Mouse (Mus musculus) cerebellum, postnatal 14 days (tissue): ENCODE measurements around the gene Caln1.

Experiments used
- DNase-seq, 2 experiments: peaks; one replicate each; pipeline ENCODE4 v3.0.0; 2021; ENCODE audit warnings: mixed read lengths in 2 of 2

The Caln1 gene

GRCm38 (mm10) chr5:130395142-130395541 lies 25.9 kb downstream of the Caln1 start:
- DNase-seq: no peak

GRCm38 (mm10) chr5:130400136-130400917 lies 31.1 kb downstream of the Caln1 start:
- DNase-seq: peak; percentile 90 to 97

GRCm38 (mm10) chr5:130405201-130405600 lies 35.9 kb downstream of the Caln1 start:
- DNase-seq: peak; percentile 85

GRCm38 (mm10) chr5:130409706-130410105 lies 40.5 kb downstream of the Caln1 start:
- no peak for DNase-seq

GRCm38 (mm10) chr5:130411516-130411915 lies 42.3 kb downstream of the Caln1 start:
- no peak for DNase-seq

- DNase-seq: peak in 1 of 2 experiments; percentile 48
Observed at GRCm38 (mm10) chr5:130447438-130447837, 78.2 kb downstream of the Caln1 start.

GRCm38 (mm10) chr5:130448491-130448890 lies 79.2 kb downstream of the Caln1 start:
- DNase-seq: peak; percentile 48 to 65

GRCm38 (mm10) chr5:130448931-130449856 lies 79.9 kb downstream of the Caln1 start:
- DNase-seq: peak; percentile 58 to 67

- peak; percentile 40 to 52 for DNase-seq
Observed at GRCm38 (mm10) chr5:130450031-130450541, 80.8 kb downstream of the Caln1 start.

GRCm38 (mm10) chr5:130458076-130458475 lies 88.8 kb downstream of the Caln1 start:
- DNase-seq: peak; percentile 38 to 53

GRCm38 (mm10) chr5:130472209-130472608 lies 103.0 kb downstream of the Caln1 start:
- DNase-seq: no peak

GRCm38 (mm10) chr5:130474876-130475275 lies 105.6 kb downstream of the Caln1 start:
- DNase-seq: peak; percentile 72 to 73

GRCm38 (mm10) chr5:130476741-130477140 lies 107.5 kb downstream of the Caln1 start:
- DNase-seq: peak in 1 of 2 experiments; percentile 33

GRCm38 (mm10) chr5:130480290-130480689 lies 111.0 kb downstream of the Caln1 start:
- DNase-seq: no peak

- peak; percentile 49 to 50 for DNase-seq
Observed at GRCm38 (mm10) chr5:130491471-130491870, 122.2 kb downstream of the Caln1 start.

GRCm38 (mm10) chr5:130492305-130492704 lies 123.0 kb downstream of the Caln1 start:
- peak in 1 of 2 experiments; percentile 36 for DNase-seq

GRCm38 (mm10) chr5:130502541-130502940 lies 133.3 kb downstream of the Caln1 start:
- no peak for DNase-seq

GRCm38 (mm10) chr5:130504891-130505290 lies 135.6 kb downstream of the Caln1 start:
- DNase-seq: no peak

- DNase-seq: no peak
Observed at GRCm38 (mm10) chr5:130510516-130510915, 141.3 kb downstream of the Caln1 start.

GRCm38 (mm10) chr5:130515395-130515794 lies 146.1 kb downstream of the Caln1 start:
- no peak for DNase-seq

- DNase-seq: peak in 1 of 2 experiments; percentile 33
Observed at GRCm38 (mm10) chr5:130520527-130520926, 151.3 kb downstream of the Caln1 start.

- peak in 1 of 2 experiments; percentile 10 for DNase-seq
Observed at GRCm38 (mm10) chr5:130527416-130527815, 158.2 kb downstream of the Caln1 start.

GRCm38 (mm10) chr5:130547496-130547895 lies 178.2 kb downstream of the Caln1 start:
- no peak for DNase-seq
